Mouse (Mus musculus): ENCODE data around the gene Ankrd28.

DNA sequence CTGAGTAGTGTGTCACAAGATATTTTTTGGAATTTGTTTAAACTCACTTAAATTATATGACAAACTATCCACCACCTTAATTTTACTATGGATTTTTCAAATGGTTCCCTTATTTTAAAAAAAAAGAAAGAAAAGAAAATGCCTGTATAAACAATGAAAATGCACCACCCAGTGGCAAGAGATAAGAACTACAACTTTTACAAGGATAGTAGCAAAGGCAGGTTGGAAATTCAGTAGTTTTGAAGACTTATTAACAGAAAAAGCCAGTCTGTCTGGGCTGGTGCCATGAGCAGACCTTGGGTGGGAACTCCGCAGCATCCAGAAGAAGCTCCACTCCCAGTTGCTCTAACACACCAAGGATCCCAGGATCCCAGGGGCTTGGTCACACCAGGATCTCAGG lies 39.7 kb downstream of the Ankrd28 start:
- no peak for TF ChIP-seq CTCF (IDR thresholded peaks at IDR 0.05; ENCODE audit: extremely low read depth, insufficient read depth, low read length)
- no peak for TF ChIP-seq POLR2A (IDR thresholded peaks at IDR 0.05; ENCODE audit: extremely low read depth, insufficient read depth, low read length)
